ENCODE assay signal across 10 mouse cellular contexts in genomic region chr8:88299907-88300603, GRCm38 (mm10). TPM values are rescaled to one million over a fixed set of nuclear protein-coding genes. Genes with fewer than 3 reads are reported as not detected.
DNase-seq lines count a peak whose midpoint lies in the region; ATAC-seq and TF ChIP-seq lines count a peak whose summit lies in the region.
"Had no signal": no experiment of that assay in that cellular context is flagged by ENCODE, and none has a peak within 500 bp of the region (broad histone marks: within the 10 kb centered on the region; RNA-seq: fewer than 3 reads in every experiment).

No protein-coding gene starts in this region.

- H3K4me3 ChIP-seq in thymus, adult 2 months (ENCODE audit: control insufficient read depth, insufficient read depth, low read length): no peak overlapping the region
- peak overlapping the region; percentile 63 for H3K4me3 ChIP-seq in liver, embryonic 15.5 days (replicated peaks)
- H3K4me3 ChIP-seq: limb, embryonic 12.5 days had no signal

- H3K4me1 ChIP-seq in thymus, adult 2 months (replicated peaks; ENCODE audit: control insufficient read depth, insufficient read depth, low read length): peaks cover 44% of the 10 kb centered on the region
- H3K4me1 ChIP-seq in liver, embryonic 15.5 days (replicated peaks): peaks cover 96% of the 10 kb centered on the region

- no peaks in the 10 kb centered on the region for H3K9me3 ChIP-seq in liver, embryonic 15.5 days (replicated peaks)
- H3K9me3 ChIP-seq: limb, embryonic 12.5 days had no signal

- TF ChIP-seq CTCF in thymus, adult 2 months (IDR thresholded peaks at IDR 0.05; ENCODE audit: borderline replicate concordance, control insufficient read depth, extremely low read depth, insufficient read depth, low read length, poor library complexity): no peak

- peak overlapping the region; percentile 80 for H3K4me2 ChIP-seq in liver, embryonic 15.5 days
- H3K4me2 ChIP-seq: limb, embryonic 12.5 days had no signal

- WGBS in thymus, adult 2 months: 37% methylated on average over 10 of the region's 10 CpGs
- WGBS in liver, embryonic 15.5 days (ENCODE audit: insufficient replicate concordance): 8% methylated on average over 10 of the region's 10 CpGs

- peak overlapping the region; percentile 76 for H3K9ac ChIP-seq in liver, embryonic 15.5 days
- H3K9ac ChIP-seq: limb, embryonic 12.5 days had no signal

- no peak for TF ChIP-seq POLR2A in thymus, adult 2 months (IDR thresholded peaks at IDR 0.05; ENCODE audit: control insufficient read depth, extremely low read depth, insufficient read depth, low read length, poor library complexity)

- H3K27me3 ChIP-seq in thymus, adult 2 months (ENCODE audit: control insufficient read depth, insufficient read depth, low read length): no peaks in the 10 kb centered on the region
- H3K27me3 ChIP-seq in liver, embryonic 15.5 days: no peaks in the 10 kb centered on the region
- H3K27me3 ChIP-seq: limb, embryonic 12.5 days had no signal

- peaks cover 12% of the 10 kb centered on the region for H3K36me3 ChIP-seq in thymus, adult 2 months (ENCODE audit: control insufficient read depth, insufficient read depth, low read length)
- peaks cover 32% of the 10 kb centered on the region for H3K36me3 ChIP-seq in liver, embryonic 15.5 days (replicated peaks)
- H3K36me3 ChIP-seq: limb, embryonic 12.5 days had no signal

- intact Hi-C loops in gastrocnemius, postnatal 36 days (cut with DNase I): no loop called here
- intact Hi-C loops in left cerebral cortex, postnatal 4 days (cut with DNase I): no loop called here

- ATAC-seq in liver, embryonic 15.5 days (ENCODE audit: insufficient read depth): peak; percentile 81
- no peak for ATAC-seq in cerebellum, adult (ENCODE audit: insufficient number of reproducible peaks, low FRiP score, low TSS enrichment)

- peak; percentile 14 for DNase-seq in gastrocnemius, postnatal 10 days
- DNase-seq in gastrocnemius, postnatal 36 days: no peak
- no peak for DNase-seq in thymus, adult 2 months
- no peak for DNase-seq in thymus, postnatal 0 days (ENCODE audit: low spot score)
- no peak for DNase-seq in left cerebral cortex, postnatal 4 days
- no peak for DNase-seq in thymus, postnatal 4 days
- DNase-seq: adrenal gland, postnatal 14 days had no signal

- H3K27ac ChIP-seq in thymus, adult 2 months (ENCODE audit: control insufficient read depth, insufficient read depth, low read length): peak overlapping the region; percentile 23; the same call in 1 of the 2 replicates
- H3K27ac ChIP-seq in liver, embryonic 15.5 days (replicated peaks): peak overlapping the region; percentile 92
- H3K27ac ChIP-seq: limb, embryonic 12.5 days had no signal

RNA-seq across cellular contexts. Expression of gene Adcy7, which starts 27.9 kb away (rescaled TPM):
- 10 to 100 TPM; 12.7 to 17.7 TPM for total RNA-seq in gastrocnemius, postnatal 10 days (2021)
- total RNA-seq in gastrocnemius, postnatal 36 days (2021): 1 to 10 TPM; 4.9 to 5.2 TPM
- 61.7 and 63.7 TPM in 2 replicates for polyA plus RNA-seq in thymus, adult 2 months (2012; rRNA removed)
- polyA plus RNA-seq in thymus, postnatal 0 days (2015; fragmentation: Nextera tagmentation; extraction: Ambion mirVana): 16.2 and 21.1 TPM in 2 replicates
- polyA plus RNA-seq in liver, embryonic 15.5 days (2015; fragmentation: Nextera tagmentation; extraction: Ambion mirVana): 21.3 and 22.3 TPM in 2 replicates
- 10 to 100 TPM; 10.1 TPM for total RNA-seq in left cerebral cortex, postnatal 4 days (2021)
